Mouse (Mus musculus): ENCODE data around the gene Baiap2l1.
"Not testable (repeated sequence)": the region's sequence is repeated elsewhere in the genome, so short reads cannot be mapped to it uniquely, and the experiment has no call there.

Gene Baiap2l1

GRCm38 (mm10) chr5:144357881-144358591 is at the start of gene Baiap2l1:
Baiap2l1 (minus strand) TSS chr5:144358112.
- DNase-seq (ENCODE audit: low spot score), result peak; percentile 100

DNA sequence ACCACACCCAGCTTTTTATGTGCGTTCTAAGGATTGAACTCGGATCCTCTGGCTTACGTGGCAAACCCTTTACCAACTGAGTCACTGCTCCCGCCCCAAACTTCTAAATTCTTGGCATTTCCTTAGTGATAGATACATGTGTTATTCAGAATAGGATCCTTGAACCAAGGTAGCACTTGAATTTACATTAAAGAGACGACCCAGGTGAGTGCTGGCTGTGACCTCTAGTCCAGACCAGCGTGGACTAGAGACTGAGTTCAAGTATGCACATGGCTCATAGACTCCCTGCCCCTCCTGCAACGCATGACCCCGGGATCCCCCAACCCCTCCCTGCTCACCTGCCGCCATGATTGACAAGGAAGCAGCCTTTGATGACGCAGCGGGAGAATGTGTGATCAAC is 48.3 kb upstream of the Baiap2l1 start:
- DNase-seq (ENCODE audit: low spot score), result no peak

- no peak for DNase-seq (ENCODE audit: low spot score)
Observed at GRCm38 (mm10) chr5:144400821-144401220, 42.9 kb upstream of the Baiap2l1 start.

DNA sequence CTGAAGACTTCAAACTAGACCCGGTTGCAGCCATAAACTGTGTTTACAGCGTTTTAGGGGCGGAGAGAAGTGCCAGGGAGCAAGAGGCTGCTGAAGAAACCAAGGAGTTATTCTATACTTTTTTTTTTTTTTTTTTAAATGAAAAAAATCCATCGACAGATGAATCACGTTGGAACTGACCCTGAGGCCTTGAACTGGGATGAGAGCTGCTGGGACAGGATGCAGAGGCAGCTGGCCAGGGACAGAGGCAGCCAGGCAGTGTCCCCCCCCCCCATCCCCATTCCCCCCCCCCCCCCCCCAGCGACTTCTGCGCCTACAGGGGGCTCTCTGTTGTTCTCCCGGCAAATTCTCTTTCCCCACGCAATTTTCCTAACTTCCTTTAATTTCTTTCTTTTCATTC is 39.7 kb upstream of the Baiap2l1 start:
- no peak for DNase-seq (ENCODE audit: low spot score)

DNA sequence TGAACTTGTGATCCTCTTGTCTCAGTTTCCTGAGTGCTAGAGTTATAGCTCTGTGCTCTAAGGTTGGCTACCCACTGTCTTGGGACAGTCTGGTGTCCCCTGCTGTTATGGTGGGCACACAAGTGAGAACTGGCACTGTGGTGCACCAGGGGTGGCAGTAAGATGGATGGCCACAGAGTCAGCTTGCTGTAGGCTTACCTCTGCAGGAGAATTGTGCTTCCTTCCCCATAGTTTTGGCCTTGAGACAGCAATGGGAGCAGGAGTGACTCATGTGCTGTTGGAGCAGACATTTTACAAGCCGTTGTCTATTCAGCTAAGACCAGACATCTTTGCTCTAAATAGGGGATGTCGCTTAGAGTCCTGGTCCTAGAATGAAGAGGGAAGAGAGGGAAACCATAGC is 36.2 kb upstream of the Baiap2l1 start:
- DNase-seq (ENCODE audit: low spot score), result no peak

DNA sequence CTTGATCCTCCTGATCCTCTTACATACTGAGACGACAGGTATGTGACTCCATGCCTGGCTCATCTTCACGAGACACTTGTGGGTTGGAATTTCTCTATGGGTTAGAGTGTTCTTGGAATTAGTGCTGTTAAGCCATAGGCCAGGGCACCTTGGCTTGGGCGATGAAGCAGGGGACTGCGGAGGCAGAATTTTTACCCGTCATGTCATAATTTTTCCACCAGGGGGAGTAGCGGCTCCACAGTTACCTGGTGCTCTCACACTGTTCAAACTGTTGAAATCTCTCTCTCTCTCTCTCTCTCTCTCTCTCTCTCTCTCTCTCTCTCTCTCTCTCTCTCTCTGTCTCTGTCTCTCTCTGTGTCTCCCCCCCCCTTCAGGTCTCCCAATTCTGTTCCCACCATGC is 29.9 kb upstream of the Baiap2l1 start:
- peak; percentile 44 for DNase-seq (ENCODE audit: low spot score)

DNA sequence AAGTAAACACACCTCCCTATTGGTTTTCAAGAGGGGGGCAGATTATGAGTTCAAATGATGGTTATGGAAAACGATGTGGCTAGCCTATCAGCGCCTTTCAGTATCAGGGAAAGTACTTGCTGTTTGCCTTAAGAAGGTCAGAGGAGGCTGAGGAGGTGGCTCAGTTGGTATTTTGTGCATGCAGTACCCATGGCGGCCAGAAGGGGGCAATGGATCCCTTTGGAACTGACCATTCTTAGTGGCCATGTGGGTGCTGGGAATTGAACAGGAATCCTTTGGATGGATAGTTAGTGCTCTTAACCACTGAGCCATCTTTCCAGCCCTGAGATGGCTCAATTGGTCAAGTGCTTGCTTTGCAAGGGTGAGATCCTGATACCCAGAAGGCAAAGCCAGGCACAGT is 26.0 kb upstream of the Baiap2l1 start:
- DNase-seq (ENCODE audit: low spot score), result no peak

DNA sequence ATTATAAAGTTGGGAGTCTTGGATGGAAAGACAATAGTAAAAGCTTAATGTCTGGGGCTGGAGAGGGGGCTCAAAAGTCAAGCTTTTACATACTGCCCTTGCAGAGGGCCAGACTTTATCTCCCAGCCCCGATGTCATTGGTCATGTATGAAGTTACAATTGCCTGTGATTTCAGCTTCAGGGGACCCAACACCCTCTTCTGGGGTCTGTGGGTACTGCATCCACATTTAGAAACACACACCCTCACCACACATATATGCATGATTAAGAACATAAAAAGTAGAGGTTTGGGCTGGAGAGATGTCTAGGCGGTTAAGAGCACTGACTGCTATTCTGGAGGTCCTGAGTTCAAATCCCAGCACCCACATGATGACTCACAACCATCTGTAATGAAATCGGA is 23.9 kb upstream of the Baiap2l1 start:
- DNase-seq (ENCODE audit: low spot score), result no peak

DNA sequence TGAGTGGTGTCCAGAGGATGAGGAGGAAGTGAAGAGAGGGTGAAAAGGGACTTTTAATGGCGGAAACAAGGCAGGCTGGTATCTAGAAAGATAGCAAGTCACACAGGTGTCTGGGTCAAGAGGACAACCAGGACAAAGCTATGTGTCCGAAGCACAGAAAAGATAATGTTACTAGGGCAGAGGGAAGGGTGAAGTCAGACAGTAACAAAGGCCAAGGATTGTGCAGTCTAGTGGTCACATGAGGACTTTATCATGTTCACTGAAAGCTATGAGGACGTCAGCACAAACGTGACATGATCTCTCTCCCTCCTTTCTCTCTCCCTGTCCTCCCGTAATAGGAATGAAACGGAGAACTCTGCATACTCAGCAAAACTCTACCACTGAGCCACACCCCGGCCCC is 22.8 kb upstream of the Baiap2l1 start:
- DNase-seq (ENCODE audit: low spot score), result no peak

- no peak for DNase-seq (ENCODE audit: low spot score)
Observed at GRCm38 (mm10) chr5:144379431-144379830, 21.5 kb upstream of the Baiap2l1 start.

DNA sequence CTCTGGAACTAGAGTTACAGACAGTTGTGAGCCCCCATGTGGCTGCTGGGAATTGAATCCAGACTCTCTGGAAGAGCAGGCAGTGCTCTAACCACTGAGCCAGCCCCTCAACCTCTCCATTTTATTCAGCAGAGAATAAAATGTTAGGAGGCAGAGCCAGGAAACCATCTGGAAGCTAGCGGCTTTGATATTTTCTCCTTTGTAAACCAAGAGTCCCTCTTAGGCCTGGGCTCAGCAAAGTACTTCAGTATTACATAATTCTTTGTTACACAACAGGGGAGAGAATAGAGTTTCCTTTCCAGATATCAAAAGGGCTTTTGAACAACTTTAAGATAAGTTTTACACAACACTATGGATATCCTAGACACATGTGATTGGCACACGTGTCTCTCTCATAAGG is 15.0 kb upstream of the Baiap2l1 start:
- DNase-seq (ENCODE audit: low spot score), result no peak

DNA sequence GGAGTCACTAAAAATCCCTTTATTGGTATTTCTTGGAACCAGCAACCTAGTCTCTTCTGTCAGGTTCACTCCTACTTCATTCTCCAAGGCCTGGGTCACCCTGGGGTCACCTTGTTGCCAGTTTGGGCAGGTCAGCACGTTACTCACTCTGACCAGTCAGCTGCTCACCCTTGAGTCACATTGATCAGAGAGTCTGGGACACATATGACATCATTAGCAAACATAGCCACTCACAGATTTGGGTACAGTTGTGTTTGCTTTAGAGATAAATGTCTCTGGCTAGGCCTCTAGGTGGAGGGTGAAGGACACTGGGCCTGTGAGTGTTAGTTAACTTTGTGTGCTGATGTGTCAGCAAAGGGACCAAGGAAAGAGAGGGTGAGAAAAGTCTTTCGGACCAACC is 14.3 kb upstream of the Baiap2l1 start:
- peak; percentile 85 for DNase-seq (ENCODE audit: low spot score)

DNA sequence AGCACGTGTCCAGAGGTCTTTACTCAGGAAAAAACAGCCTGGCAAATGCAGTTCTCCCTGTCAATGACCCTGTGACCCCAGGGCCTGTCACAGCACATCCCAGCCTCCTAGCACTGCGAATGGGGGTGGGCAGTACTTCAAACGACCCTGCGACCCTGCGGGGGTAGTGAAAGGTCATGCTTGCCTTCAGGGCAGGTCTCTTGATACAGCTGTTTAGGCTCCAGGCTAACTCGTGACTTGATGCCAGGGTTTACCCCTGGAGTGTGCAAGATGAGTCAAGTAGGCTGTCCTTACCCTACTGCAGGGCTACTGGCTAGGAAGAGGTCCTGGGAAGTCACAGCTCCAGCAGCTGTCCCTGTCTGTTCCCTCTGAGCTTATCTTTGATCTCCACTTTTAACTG is 13.1 kb upstream of the Baiap2l1 start:
- DNase-seq (ENCODE audit: low spot score), result peak; percentile 86

DNA sequence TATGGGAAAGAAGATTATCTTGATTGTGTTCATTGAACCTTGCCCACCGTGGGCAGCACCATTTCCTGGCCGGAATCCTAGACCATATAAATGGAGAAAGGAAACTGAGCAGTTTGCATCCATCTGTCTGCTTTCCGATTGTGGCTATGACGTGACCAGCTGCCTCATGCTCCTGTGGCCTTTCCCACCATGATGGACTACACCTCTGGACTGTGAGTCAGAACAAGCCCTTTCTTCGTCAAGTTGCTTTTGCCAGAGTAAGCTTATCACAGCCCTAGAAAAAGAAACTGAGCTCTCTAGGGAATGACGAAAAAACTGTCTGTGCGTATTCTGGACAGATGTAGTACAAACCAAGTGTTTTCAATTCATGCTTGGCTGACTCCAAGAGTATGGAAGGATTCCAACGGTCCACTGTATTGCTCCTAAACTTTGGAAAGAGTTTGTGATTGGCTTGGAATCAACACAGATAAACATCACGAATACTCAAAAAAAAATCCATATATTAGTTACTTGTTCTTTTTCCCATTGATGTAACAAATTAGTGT is 10.8 kb upstream of the Baiap2l1 start:
- no peak for DNase-seq (ENCODE audit: low spot score)

DNA sequence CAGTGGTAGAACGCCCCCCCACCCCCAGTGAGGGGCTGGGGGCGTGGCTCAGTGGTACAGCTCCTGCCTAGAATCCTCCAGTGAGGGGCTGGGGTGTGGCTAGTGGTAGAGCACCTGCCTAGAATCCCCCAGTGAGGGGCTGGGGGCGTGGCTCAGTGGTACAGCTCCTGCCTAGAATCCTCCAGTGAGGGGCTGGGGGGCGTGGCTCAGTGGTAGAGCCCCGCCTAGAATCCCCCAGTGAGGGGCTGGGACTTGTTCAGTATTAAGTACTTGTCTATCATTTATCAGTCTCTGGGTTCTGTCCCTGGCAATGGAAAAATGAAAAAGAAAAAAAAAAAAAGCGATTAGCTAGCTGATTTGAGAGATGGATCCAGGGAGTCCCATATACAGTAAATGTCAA is 8.6 kb upstream of the Baiap2l1 start:
- DNase-seq (ENCODE audit: low spot score), result not testable (repeated sequence)

DNA sequence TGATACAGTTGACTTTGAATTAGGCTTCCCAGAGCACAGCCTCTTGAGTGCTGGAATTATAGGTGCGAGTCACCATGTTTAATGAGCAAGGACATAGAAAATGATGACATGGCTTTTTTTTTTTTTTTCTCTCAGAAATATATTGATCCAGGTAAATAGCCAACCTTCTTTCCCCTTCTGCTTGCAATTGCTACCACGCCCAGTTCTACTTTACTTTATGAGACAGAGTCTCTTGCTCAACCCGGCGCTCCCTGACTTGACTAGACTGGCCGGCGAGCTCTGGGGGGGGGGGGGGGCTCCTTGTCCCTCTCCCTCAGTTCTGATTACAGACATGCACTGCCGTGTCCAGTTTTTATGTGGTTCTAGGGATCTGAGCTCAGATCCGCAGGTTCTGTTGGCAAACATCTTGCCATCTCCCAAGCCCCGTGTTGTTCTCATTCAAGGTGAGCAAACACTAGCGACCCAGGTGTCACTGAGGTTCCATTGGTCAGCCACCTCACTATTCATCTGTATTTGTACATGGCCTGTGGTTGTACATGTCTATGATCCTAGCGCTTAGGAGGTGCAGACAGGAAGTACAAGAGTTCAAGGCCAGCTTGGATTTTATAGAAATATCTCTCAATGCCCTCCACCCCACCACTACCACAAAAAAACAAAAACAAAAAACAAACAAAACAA is 6.9 kb upstream of the Baiap2l1 start:
- no peak for DNase-seq (ENCODE audit: low spot score)

DNA sequence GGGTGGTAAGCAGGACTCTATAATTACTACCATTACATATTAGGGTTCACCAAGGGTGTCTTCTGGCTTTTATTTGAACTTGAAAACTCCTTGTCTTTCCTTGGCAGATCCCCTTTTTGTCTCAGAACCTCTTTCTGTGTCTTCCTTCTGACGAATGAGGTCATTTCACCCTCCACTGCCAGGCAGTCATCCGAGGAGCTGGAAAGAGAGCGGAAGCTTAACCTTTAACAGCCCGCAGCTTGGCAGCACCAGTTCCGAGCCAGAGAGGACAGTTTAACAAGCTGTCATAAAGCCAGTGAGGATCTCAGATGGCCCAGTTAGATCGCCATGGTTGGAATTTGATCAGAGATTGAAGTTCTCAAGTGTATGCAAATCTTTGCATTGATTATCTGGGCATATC is 2.4 kb upstream of the Baiap2l1 start:
- no peak for DNase-seq (ENCODE audit: low spot score)

- DNase-seq (ENCODE audit: low spot score), result no peak
Observed at GRCm38 (mm10) chr5:144359886-144360285, 2.0 kb upstream of the Baiap2l1 start.

- DNase-seq (ENCODE audit: low spot score), result no peak
Observed at GRCm38 (mm10) chr5:144358592-144358917, 643 bp upstream of the Baiap2l1 start.

GRCm38 (mm10) chr5:144357551-144357880 is 396 bp downstream of the Baiap2l1 start:
- no peak for DNase-seq (ENCODE audit: low spot score)

- DNase-seq (ENCODE audit: low spot score), result no peak
Observed at GRCm38 (mm10) chr5:144356776-144357455, 996 bp downstream of the Baiap2l1 start.

- DNase-seq (ENCODE audit: low spot score), result no peak
Observed at GRCm38 (mm10) chr5:144352250-144353047, 5.5 kb downstream of the Baiap2l1 start.

Data from yolk sac, embryonic 10.5 days (tissue).